Mouse (Mus musculus) liver, embryonic 14.5 days (tissue): ENCODE results near the gene Serpina3m. TPM values are rescaled to one million over a fixed set of nuclear protein-coding genes. Genes with fewer than 3 reads are reported as not detected.
"Not testable (repeated sequence)": the region's sequence is repeated elsewhere in the genome, so short reads cannot be mapped to it uniquely, and the experiment has no call there.

Experiments
- ATAC-seq: fragments of 200-750 bp; cut with Nextera tagmentation; 2 replicates; pipeline ENCODE4 v1.8.0; 2017; ENCODE audit warnings: moderate number of reproducible peaks, mild to moderate bottlenecking, moderate library complexity; ENCODE audit not compliant: insufficient read depth
- DNase-seq, 3 experiments: peaks; one replicate each; pipeline ENCODE4 v3.0.0-alpha.2; 2012 to 2013; ENCODE audit warnings: low read depth in 3 of 3, low spot score in 3 of 3
- H3K27ac ChIP-seq: fragments of 300-500 bp; sonication (generic); 2 replicates; pipeline ENCODE4 v1.5.1; 2014; ENCODE audit warnings: moderate library complexity, mild to moderate bottlenecking, control low read depth, inconsistent platforms
- H3K27me3 ChIP-seq: fragments of 300-500 bp; sonication (generic); 2 replicates; pipeline ENCODE4 v1.6.1; 2014; ENCODE audit warnings: mild to moderate bottlenecking, low read length, moderate library complexity; ENCODE audit not compliant: control insufficient read depth, insufficient read depth
- H3K36me3 ChIP-seq: fragments of 300-500 bp; sonication (generic); replicated peaks from 2 replicates; pipeline ENCODE4 v1.6.1; 2014; ENCODE audit warnings: low read depth; ENCODE audit not compliant: control insufficient read depth, insufficient read depth
- H3K4me1 ChIP-seq, 2 experiments: fragments of 200-500 bp in 1 of 2; fragments of 300-500 bp in 1 of 2; sonication (generic) in 1 of 2; replicated peaks; 2 replicates each; pipeline ENCODE4 v1.6.1; 2012 to 2014; ENCODE audit warnings: antibody characterized with exemption in 1 of 2, inconsistent platforms in 1 of 2, low read length in 1 of 2; ENCODE audit not compliant: control insufficient read depth in 2 of 2, insufficient read depth in 2 of 2
- H3K4me2 ChIP-seq: fragments of 300-500 bp; sonication (generic); 2 replicates; pipeline ENCODE4 v1.6.1; 2014; ENCODE audit warnings: low read depth, mild to moderate bottlenecking, control low read depth, moderate library complexity
- H3K4me3 ChIP-seq, 2 experiments: fragments of 200-500 bp in 1 of 2; fragments of 300-500 bp in 1 of 2; sonication (generic) in 1 of 2; 2 replicates each; pipeline ENCODE4 v1.5.1; 2012 to 2014; ENCODE audit warnings: low read depth in 2 of 2, low read length in 2 of 2, mild to moderate bottlenecking in 2 of 2, control low read depth in 1 of 2, inconsistent platforms in 1 of 2, moderate library complexity in 1 of 2; ENCODE audit not compliant: insufficient read depth in 1 of 2
- H3K9ac ChIP-seq: fragments of 300-500 bp; sonication (generic); replicated peaks from 2 replicates; pipeline ENCODE4 v1.6.1; 2014; ENCODE audit warnings: mild to moderate bottlenecking, control low read depth, moderate library complexity
- H3K9me3 ChIP-seq: fragments of 300-500 bp; sonication (generic); 2 replicates; pipeline ENCODE4 v1.6.1; 2016; ENCODE audit warnings: low read length, mixed read lengths; ENCODE audit not compliant: control insufficient read depth
- CTCF ChIP-seq: IDR thresholded peaks from 2 replicates; pipeline ENCODE4 v1.5.1; 2016; ENCODE audit warnings: antibody characterized with exemption, low read depth, control low read depth
- EP300 ChIP-seq: IDR thresholded peaks from 2 replicates; pipeline ENCODE4 v1.6.1; 2016; ENCODE audit warnings: antibody characterized with exemption, low read depth
- WGBS: fragments of 180-500 bp; shearing (Covaris S2); extraction: QIAGEN DNeasy Blood & Tissue Kit; methylation state at CpG from one replicate; pipeline ENCODE4 v1.1.7; 2014; ENCODE audit not compliant: insufficient replicate concordance; 5-methylcytosine and 5-hydroxymethylcytosine counted together
- polyA plus RNA-seq, 2 experiments: library from polyadenylated mRNA; depleted of rRNA in 1 of 2; stranded (reverse) in 1 of 2; unstranded in 1 of 2; fragments of >200 nt; fragmentation: Nextera tagmentation in 1 of 2; extraction: Ambion mirVana in 1 of 2; gene quantifications; 2 replicates each; pipeline versions ENCODE4 v1.2.1 to v1.2.3; 2012 to 2014

The Serpina3m gene
- polyA plus RNA-seq, 2 experiments, result 0.03 to 0.11 TPM

- DNase-seq (no peak), ATAC-seq (no peak)
- Histone ChIP-seq H3K27ac (no peak overlapping the region), H3K4me2 (no peak overlapping the region), H3K9me3 (no peaks in the 10 kb centered on the region), H3K4me3 (no peak overlapping the region), H3K9ac (no peak overlapping the region), H3K4me1 (no peaks in the 10 kb centered on the region), H3K27me3 (no peaks in the 10 kb centered on the region), H3K36me3 (no peaks in the 10 kb centered on the region)
- TF ChIP-seq CTCF (no peak), EP300 (no peak)
- WGBS, result 66% methylated on average over 2 of the region's 2 CpGs
These were observed 6.9 kb downstream of the Serpina3m start for GRCm38 (mm10) chr12:104345181-104345580.

GRCm38 (mm10) chr12:104345707-104346106, 7.4 kb downstream of the Serpina3m start:
- Histone ChIP-seq H3K27me3 (no peaks in the 10 kb centered on the region), H3K9ac (no peak overlapping the region), H3K36me3 (no peaks in the 10 kb centered on the region), H3K4me3 (no peak overlapping the region), H3K9me3 (no peaks in the 10 kb centered on the region), H3K4me1 (no peaks in the 10 kb centered on the region), H3K27ac (no peak overlapping the region), H3K4me2 (no peak overlapping the region)
- TF ChIP-seq EP300 (no peak), CTCF (no peak)
- no peak for DNase-seq
- ATAC-seq, result no peak

GRCm38 (mm10) chr12:104347091-104347490, 8.8 kb downstream of the Serpina3m start:
- Histone ChIP-seq H3K4me3 (no peak overlapping the region), H3K4me1 (no peaks in the 10 kb centered on the region), H3K9ac (no peak overlapping the region), H3K27me3 (no peaks in the 10 kb centered on the region), H3K4me2 (no peak overlapping the region), H3K27ac (no peak overlapping the region), H3K9me3 (no peaks in the 10 kb centered on the region), H3K36me3 (no peaks in the 10 kb centered on the region)
- ATAC-seq (no peak), DNase-seq (no peak)
- TF ChIP-seq CTCF, result no peak
- TF ChIP-seq EP300, result no peak
- WGBS, result 45% methylated on average over 2 of the region's 2 CpGs

GRCm38 (mm10) chr12:104351812-104352211, 13.5 kb downstream of the Serpina3m start:
- H3K36me3 ChIP-seq, H3K4me2 ChIP-seq, H3K27ac ChIP-seq, DNase-seq, H3K9ac ChIP-seq, H3K27me3 ChIP-seq, H3K9me3 ChIP-seq, H3K4me1 ChIP-seq, H3K4me3 ChIP-seq, ATAC-seq: not testable (repeated sequence)
- 16% methylated on average over 3 of the region's 3 CpGs for WGBS
- TF ChIP-seq CTCF, result peak; percentile 55

DNA sequence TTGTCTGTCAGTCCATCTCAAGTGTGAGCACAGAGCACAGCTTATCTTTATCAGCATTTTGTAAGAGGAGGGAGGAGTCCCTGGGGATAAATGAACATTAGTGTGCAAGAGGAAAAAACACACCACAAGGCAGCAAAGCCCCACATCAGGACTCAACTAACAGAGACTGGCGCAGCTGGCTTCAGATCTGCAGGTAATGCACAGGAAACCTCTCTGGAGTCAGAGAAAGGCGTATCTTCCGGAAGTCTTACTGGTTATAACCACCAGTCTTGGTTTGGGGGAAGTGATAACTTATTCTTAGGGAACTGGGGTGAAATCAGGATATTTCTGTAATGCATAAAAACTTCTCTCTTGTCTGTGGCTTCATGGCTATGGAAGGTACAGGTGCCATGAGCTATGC, 17.7 kb downstream of the Serpina3m start:
- Histone ChIP-seq H3K4me3 (no peak overlapping the region), H3K27me3 (no peaks in the 10 kb centered on the region), H3K4me1 (no peaks in the 10 kb centered on the region), H3K27ac (no peak overlapping the region), H3K9me3 (no peaks in the 10 kb centered on the region), H3K36me3 (no peaks in the 10 kb centered on the region), H3K9ac (no peak overlapping the region), H3K4me2 (no peak overlapping the region)
- WGBS, result 39% methylated on average over 3 of the region's 3 CpGs
- DNase-seq (no peak), ATAC-seq (no peak)
- TF ChIP-seq CTCF, result no peak
- TF ChIP-seq EP300, result no peak

- no peaks in the 10 kb centered on the region for H3K9me3 ChIP-seq
- no peak overlapping the region for H3K4me2 ChIP-seq
- H3K4me1 ChIP-seq, result no peaks in the 10 kb centered on the region
- no peak overlapping the region for H3K4me3 ChIP-seq
- TF ChIP-seq EP300 (no peak), CTCF (no peak)
- WGBS, result 66% methylated on average over 3 of the region's 3 CpGs
- ATAC-seq (no peak), DNase-seq (no peak)
- no peak overlapping the region for H3K27ac ChIP-seq
- H3K27me3 ChIP-seq, result no peaks in the 10 kb centered on the region
- no peaks in the 10 kb centered on the region for H3K36me3 ChIP-seq
- H3K9ac ChIP-seq, result no peak overlapping the region
These were observed 31.7 kb downstream of the Serpina3m start for GRCm38 (mm10) chr12:104369986-104370385.

GRCm38 (mm10) chr12:104377179-104377578, 38.9 kb downstream of the Serpina3m start:
- not testable (repeated sequence) for H3K36me3 ChIP-seq, H3K27ac ChIP-seq, H3K9ac ChIP-seq, DNase-seq, H3K27me3 ChIP-seq, H3K4me3 ChIP-seq, H3K4me1 ChIP-seq, H3K4me2 ChIP-seq, H3K9me3 ChIP-seq, ATAC-seq
- WGBS, result 65% methylated on average over 5 of the region's 5 CpGs

DNA sequence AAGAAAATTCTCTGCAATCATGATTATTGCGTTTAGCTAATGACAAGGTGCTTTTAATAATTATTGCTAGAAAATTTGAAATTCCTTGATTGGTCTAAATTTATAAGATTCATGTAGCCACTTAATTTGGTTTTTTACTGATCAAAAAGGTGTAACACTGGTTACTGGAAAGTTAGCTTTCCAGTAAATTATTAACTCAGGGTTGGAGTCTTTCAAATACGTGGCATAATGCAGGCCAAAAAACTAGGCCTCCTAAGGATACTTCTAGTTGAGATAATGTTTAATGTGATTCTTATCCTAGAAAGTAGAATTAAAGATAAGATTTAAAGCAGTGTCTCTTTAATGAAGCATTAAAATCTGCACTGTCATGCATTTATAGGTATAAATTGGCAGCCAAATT, 40.1 kb downstream of the Serpina3m start:
- not testable (repeated sequence) for H3K4me2 ChIP-seq, H3K27me3 ChIP-seq, H3K4me3 ChIP-seq, H3K27ac ChIP-seq, H3K36me3 ChIP-seq, H3K9me3 ChIP-seq, H3K4me1 ChIP-seq, H3K9ac ChIP-seq, DNase-seq, ATAC-seq
- 57% methylated on average over 2 of the region's 2 CpGs for WGBS
